Mouse (Mus musculus) hindbrain, embryonic 14.5 days (tissue): ENCODE measurements at regions not wholly inside any gene's neighbourhood (a gene's known extent, or its start where the extent isn't known, plus 50 kb on each side); places are given as distances from the start of the nearest gene placed in this dataset.
"Not testable (repeated sequence)": the region's sequence is repeated elsewhere in the genome, so short reads cannot be mapped to it uniquely, and the experiment has no call there.

Experiments
- ATAC-seq: fragments of 200-750 bp; cut with Nextera tagmentation; 2 replicates; pipeline ENCODE4 v1.8.0; 2017; ENCODE audit warnings: moderate number of reproducible peaks, mild to moderate bottlenecking, moderate TSS enrichment, moderate library complexity; ENCODE audit not compliant: low FRiP score
- DNase-seq: peaks from one replicate; pipeline ENCODE4 v3.0.0-alpha.2; 2015; ENCODE audit warnings: low spot score
- H3K27ac ChIP-seq: fragments of 300-500 bp; sonication (generic); 2 replicates; pipeline ENCODE4 v1.5.1; 2014; ENCODE audit warnings: mild to moderate bottlenecking, moderate library complexity
- H3K27me3 ChIP-seq: fragments of 300-500 bp; sonication (generic); 2 replicates; pipeline ENCODE4 v1.6.1; 2014; ENCODE audit warnings: mild to moderate bottlenecking, low read length, mixed read lengths; ENCODE audit not compliant: control insufficient read depth, insufficient read depth
- H3K36me3 ChIP-seq: fragments of 300-500 bp; sonication (generic); replicated peaks from 2 replicates; pipeline ENCODE4 v1.6.1; 2014; ENCODE audit not compliant: control insufficient read depth, insufficient read depth
- H3K4me1 ChIP-seq: fragments of 300-500 bp; sonication (generic); replicated peaks from 2 replicates; pipeline ENCODE4 v1.6.1; 2014; ENCODE audit warnings: antibody characterized with exemption, low read length, mixed read lengths; ENCODE audit not compliant: control insufficient read depth, insufficient read depth
- H3K4me2 ChIP-seq: fragments of 300-500 bp; sonication (generic); replicated peaks from 2 replicates; pipeline ENCODE4 v1.6.1; 2014; ENCODE audit warnings: mild to moderate bottlenecking, moderate library complexity
- H3K4me3 ChIP-seq: fragments of 300-500 bp; sonication (generic); replicated peaks from 2 replicates; pipeline ENCODE4 v1.5.1; 2014; ENCODE audit warnings: mild to moderate bottlenecking, low read length
- H3K9ac ChIP-seq: fragments of 300-500 bp; sonication (generic); 2 replicates; pipeline ENCODE4 v1.6.1; 2014
- H3K9me3 ChIP-seq: fragments of 300-500 bp; sonication (generic); 2 replicates; pipeline ENCODE4 v1.6.1; 2016; ENCODE audit warnings: low read length; ENCODE audit not compliant: control insufficient read depth
- WGBS: fragments of 180-500 bp; shearing (Covaris S2); extraction: QIAGEN DNeasy Blood & Tissue Kit; methylation state at CpG from one replicate; pipeline ENCODE4 v1.1.7; 2014; 5-methylcytosine and 5-hydroxymethylcytosine counted together

GRCm38 (mm10) chr2:162867516-162868029 is 63.8 kb upstream of the Srsf6 start:
- no peak overlapping the region for H3K27ac ChIP-seq
- DNase-seq (no peak), ATAC-seq (no peak)
- H3K4me1 ChIP-seq: no peaks in the 10 kb centered on the region; the same call in 1 of the 2 replicates
- peak overlapping the region; percentile 45 for H3K4me2 ChIP-seq
- no peaks in the 10 kb centered on the region for H3K36me3 ChIP-seq
- H3K4me3 ChIP-seq: peak overlapping the region; percentile 10
- H3K9me3 ChIP-seq: no peaks in the 10 kb centered on the region
- H3K9ac ChIP-seq: no peak overlapping the region
- WGBS: 2% methylated on average over 15 of the region's 15 CpGs
- no peaks in the 10 kb centered on the region for H3K27me3 ChIP-seq

DNA sequence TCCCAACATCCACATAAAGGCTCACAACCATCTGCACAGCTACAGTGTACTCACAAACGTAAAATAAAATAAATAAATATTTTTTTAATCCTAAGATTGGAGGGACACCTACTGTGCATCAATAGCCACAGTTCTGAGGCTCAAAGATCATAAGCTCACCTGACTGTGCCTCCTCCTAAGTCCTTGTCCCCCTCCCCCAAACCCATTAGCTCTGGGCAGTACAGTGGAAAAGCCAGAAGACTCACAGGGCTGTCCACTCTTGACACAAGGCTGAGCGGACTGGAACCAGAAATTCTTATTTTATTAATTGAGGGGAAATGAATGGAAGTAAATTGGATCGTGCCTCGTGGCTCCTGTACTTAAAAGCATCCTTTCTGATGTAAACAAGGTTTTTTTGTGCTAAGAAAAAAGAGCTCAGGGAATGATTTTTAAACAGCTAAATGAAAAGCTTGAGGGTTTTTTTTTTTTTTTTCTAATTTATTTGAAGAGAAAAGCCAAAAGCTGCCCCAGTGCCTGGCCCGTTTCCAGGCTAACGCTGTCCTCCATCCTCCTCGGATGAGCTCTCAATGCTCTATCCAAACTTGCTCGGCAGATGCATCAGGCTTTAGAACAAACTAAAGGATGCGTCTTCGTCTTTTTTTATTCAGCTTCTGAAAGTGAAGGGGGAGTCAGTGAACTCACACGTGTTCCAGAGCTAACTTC is 64.6 kb upstream of the Srsf6 start:
- Histone ChIP-seq H3K36me3 (no peaks in the 10 kb centered on the region), H3K27ac (no peak overlapping the region), H3K4me2 (peak overlapping the region; percentile 45), H3K4me3 (peak overlapping the region; percentile 10), H3K27me3 (no peaks in the 10 kb centered on the region), H3K9me3 (no peaks in the 10 kb centered on the region), H3K4me1 (no peaks in the 10 kb centered on the region; the same call in 1 of the 2 replicates), H3K9ac (no peak overlapping the region)
- ATAC-seq: no peak
- no peak for DNase-seq
- 13% methylated on average over 11 of the region's 11 CpGs for WGBS

- Histone ChIP-seq H3K9me3 (no peaks in the 10 kb centered on the region), H3K4me1 (no peaks in the 10 kb centered on the region; the same call in 1 of the 2 replicates), H3K4me3 (no peak overlapping the region), H3K36me3 (no peaks in the 10 kb centered on the region), H3K27ac (no peak overlapping the region), H3K27me3 (no peaks in the 10 kb centered on the region), H3K4me2 (no peak overlapping the region), H3K9ac (no peak overlapping the region)
- WGBS: 70% methylated on average over 1 of the region's 1 CpGs
- ATAC-seq (no peak), DNase-seq (peak; percentile 47)
Measured at GRCm38 (mm10) chr2:162864571-162864970, 66.8 kb upstream of the Srsf6 start.

DNA sequence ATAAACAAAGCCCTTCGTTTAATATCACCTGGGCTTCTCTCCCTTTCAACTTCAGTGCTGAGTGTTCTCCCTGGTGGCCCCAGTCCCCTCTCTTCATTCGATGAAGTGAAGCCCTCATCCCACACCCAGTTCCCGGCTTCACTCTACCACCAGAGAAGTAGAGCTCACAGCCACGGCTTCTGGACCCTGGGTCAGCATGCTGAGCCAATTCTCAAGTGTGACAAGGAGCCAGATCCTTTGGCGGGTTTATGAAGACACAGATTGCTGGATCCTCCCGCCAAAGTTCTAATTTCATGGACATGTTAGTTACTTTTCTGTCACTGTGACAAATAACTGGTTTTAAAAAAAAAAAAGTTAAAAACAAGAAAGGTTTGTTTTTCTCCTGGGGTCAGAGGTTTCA is 76.7 kb upstream of the Srsf6 start:
- Histone ChIP-seq H3K27me3 (no peaks in the 10 kb centered on the region), H3K36me3 (no peaks in the 10 kb centered on the region), H3K4me3 (no peak overlapping the region), H3K4me1 (no peaks in the 10 kb centered on the region), H3K9ac (no peak overlapping the region), H3K27ac (no peak overlapping the region), H3K9me3 (no peaks in the 10 kb centered on the region), H3K4me2 (no peak overlapping the region)
- no peak for DNase-seq
- no peak for ATAC-seq
- WGBS: 88% methylated on average over 6 of the region's 6 CpGs

- Histone ChIP-seq H3K9ac (no peak overlapping the region), H3K36me3 (no peaks in the 10 kb centered on the region), H3K27ac (no peak overlapping the region), H3K4me1 (no peaks in the 10 kb centered on the region), H3K9me3 (no peaks in the 10 kb centered on the region), H3K4me3 (no peak overlapping the region), H3K4me2 (no peak overlapping the region), H3K27me3 (no peaks in the 10 kb centered on the region)
- 64% methylated on average over 7 of the region's 7 CpGs for WGBS
- ATAC-seq: no peak
- peak; percentile 45 for DNase-seq
Measured at GRCm38 (mm10) chr2:162853576-162853975, 77.8 kb upstream of the Srsf6 start.

DNA sequence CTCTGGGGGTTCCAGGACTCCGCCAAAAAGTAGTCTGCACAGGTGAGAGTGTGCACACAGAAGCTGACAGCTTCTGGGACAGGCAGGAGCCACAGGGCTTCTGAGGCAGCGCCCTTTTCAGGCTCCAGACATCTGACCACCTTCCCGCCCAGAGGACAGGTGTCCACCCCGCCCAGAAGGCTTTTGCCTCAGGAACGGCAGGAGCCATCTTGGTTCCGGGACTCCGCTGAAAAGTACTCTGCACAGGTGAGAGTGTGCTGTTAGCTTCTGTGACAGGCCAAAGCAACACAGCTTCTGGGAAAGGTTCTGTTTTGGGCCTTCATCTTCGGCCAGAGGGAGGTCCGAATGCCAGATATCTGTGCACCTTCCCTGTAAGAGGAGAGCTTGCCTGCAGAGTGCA is 89.6 kb upstream of the Srsf6 start:
- not testable (repeated sequence) for H3K9ac ChIP-seq, H3K9me3 ChIP-seq, H3K36me3 ChIP-seq, DNase-seq, H3K27ac ChIP-seq, H3K4me1 ChIP-seq, ATAC-seq, H3K4me2 ChIP-seq, H3K4me3 ChIP-seq, H3K27me3 ChIP-seq
- WGBS: 92% methylated on average over 9 of the region's 9 CpGs

DNA sequence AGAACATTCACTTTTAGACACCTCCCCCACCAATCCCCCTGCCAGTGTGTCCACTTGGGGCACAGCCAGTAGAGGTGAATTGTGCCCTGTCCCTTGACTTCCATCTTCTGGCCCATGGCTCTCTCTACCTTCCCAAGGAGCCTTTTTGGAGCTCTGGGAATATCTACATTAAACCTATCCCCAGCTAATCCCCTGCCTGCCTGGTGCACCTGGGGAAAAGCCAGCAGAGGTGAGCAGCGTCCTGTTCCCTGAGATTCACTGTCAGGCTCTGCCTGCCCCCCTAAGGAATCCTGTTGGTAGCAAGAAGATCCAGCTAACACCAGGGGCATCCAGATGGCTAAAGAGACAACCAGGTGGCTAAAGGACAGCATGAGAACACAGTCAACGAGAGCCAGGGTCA is 93.6 kb upstream of the Srsf6 start:
- Histone ChIP-seq H3K4me3 (no peak overlapping the region), H3K4me1 (no peaks in the 10 kb centered on the region), H3K36me3 (no peaks in the 10 kb centered on the region), H3K9ac (no peak overlapping the region), H3K4me2 (no peak overlapping the region), H3K9me3 (no peaks in the 10 kb centered on the region), H3K27me3 (no peaks in the 10 kb centered on the region), H3K27ac (no peak overlapping the region)
- WGBS: 75% methylated on average over 2 of the region's 2 CpGs
- no peak for ATAC-seq
- no peak for DNase-seq

DNA sequence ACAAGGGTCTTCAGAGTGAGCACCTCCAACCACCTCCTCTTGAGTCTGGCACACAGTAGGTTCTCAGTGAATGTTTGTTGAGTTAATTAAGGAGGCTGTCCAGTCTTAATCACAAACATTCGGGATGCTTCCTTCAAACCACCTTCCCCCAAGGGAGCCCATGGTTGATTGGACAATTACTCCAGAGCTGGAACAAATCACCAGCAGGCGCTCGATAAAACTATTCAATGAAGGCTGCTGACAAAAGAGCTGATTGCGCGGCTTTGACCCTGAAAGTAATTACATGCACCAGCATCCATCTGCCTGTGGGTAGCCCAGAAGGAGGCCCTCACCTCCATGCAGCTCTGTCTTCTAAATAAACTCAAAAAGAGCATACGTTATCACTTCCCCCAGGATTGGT is 97.6 kb upstream of the Srsf6 start:
- no peak overlapping the region for H3K4me2 ChIP-seq
- DNase-seq (no peak), ATAC-seq (no peak)
- no peaks in the 10 kb centered on the region for H3K9me3 ChIP-seq
- no peak overlapping the region for H3K4me3 ChIP-seq
- 30% methylated on average over 6 of the region's 6 CpGs for WGBS
- H3K9ac ChIP-seq: no peak overlapping the region
- no peak overlapping the region for H3K27ac ChIP-seq
- no peaks in the 10 kb centered on the region for H3K27me3 ChIP-seq
- H3K4me1 ChIP-seq: no peaks in the 10 kb centered on the region
- no peaks in the 10 kb centered on the region for H3K36me3 ChIP-seq

DNA sequence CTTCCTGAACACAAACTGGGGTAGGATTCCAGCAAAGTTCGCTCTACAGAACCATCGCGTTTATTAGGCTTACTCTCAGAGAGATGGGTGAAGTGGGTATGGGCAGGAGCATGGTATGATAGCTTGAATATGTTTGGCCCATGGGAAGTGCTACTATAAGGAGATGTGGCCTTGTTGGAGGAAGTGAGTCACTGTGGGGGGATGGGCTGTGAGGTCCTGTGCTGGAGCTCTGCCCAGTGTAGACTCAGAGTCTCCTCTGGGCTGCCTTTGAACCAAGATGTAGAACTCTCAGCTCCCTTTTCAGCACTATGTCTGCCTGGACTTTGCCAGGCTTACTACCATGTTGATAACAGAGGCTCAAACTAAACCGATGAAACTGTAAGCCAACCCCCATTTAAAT is 112.5 kb upstream of the Srsf6 start:
- Histone ChIP-seq H3K9ac (no peak overlapping the region), H3K27ac (no peak overlapping the region), H3K27me3 (no peaks in the 10 kb centered on the region), H3K4me3 (no peak overlapping the region), H3K4me2 (no peak overlapping the region), H3K9me3 (no peaks in the 10 kb centered on the region), H3K36me3 (no peaks in the 10 kb centered on the region), H3K4me1 (no peaks in the 10 kb centered on the region)
- WGBS: 95% methylated on average over 4 of the region's 4 CpGs
- ATAC-seq (no peak), DNase-seq (no peak)

GRCm38 (mm10) chr2:162814205-162814604 is 117.1 kb upstream of the Srsf6 start:
- Histone ChIP-seq H3K4me3 (no peak overlapping the region), H3K36me3 (no peaks in the 10 kb centered on the region), H3K4me2 (no peak overlapping the region), H3K27me3 (no peaks in the 10 kb centered on the region), H3K27ac (no peak overlapping the region), H3K4me1 (no peaks in the 10 kb centered on the region), H3K9ac (no peak overlapping the region), H3K9me3 (no peaks in the 10 kb centered on the region)
- no peak for ATAC-seq
- peak; percentile 30 for DNase-seq
- 47% methylated on average over 2 of the region's 2 CpGs for WGBS
